Comparison of ENCODE assay signal across 8 mouse cellular contexts in the genomic region with DNA sequence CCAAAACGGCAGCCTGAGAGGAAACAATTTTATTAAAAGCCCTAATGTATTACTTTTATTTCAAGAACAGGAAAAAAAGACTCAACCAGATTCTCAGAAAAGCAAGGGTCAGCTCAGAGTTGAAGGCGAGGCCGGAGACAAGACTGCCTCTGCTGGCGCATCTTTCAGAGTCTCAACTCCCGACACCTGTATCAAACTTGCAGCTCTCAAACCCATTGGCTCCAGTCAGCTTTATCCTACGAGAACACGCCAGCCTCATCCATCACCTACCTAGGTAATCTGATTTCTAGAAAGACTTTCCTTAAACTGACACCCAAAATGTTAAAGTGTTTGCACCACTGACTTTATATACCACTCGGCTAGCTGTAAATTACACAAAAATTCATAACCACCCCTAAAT. TPM values are rescaled to one million over a fixed set of nuclear protein-coding genes. Genes with fewer than 3 reads are reported as not detected.
DNase-seq lines count a peak whose midpoint lies in the region; ATAC-seq and TF ChIP-seq lines count a peak whose summit lies in the region.

No protein-coding gene starts in this region.

- H3K36me3 ChIP-seq in heart, embryonic 10.5 days = no peaks in the 10 kb centered on the region
- no peaks in the 10 kb centered on the region for H3K36me3 ChIP-seq in E14TG2a.4 (ENCODE audit: insufficient read depth, low read length)
- no peaks in the 10 kb centered on the region for H3K36me3 ChIP-seq in heart, embryonic 16.5 days (ENCODE audit: control insufficient read depth, insufficient read depth)
- no peaks in the 10 kb centered on the region for H3K36me3 ChIP-seq in limb, embryonic 13.5 days
- H3K36me3 ChIP-seq in neural tube, embryonic 14.5 days (ENCODE audit: control insufficient read depth, insufficient read depth, low read length) = no peaks in the 10 kb centered on the region

- TF ChIP-seq CTCF in E14TG2a.4 (conservative IDR thresholded peaks at IDR 0.05; ENCODE audit: low read length) = no peak

- whole genome bisulfite sequencing in heart, embryonic 10.5 days = 12% methylated on average over 8 of the region's 8 CpGs
- WGBS in heart, embryonic 16.5 days = 10% methylated on average over 8 of the region's 8 CpGs
- WGBS in limb, embryonic 13.5 days = 9% methylated on average over 8 of the region's 8 CpGs
- WGBS in neural tube, embryonic 14.5 days = 9% methylated on average over 8 of the region's 8 CpGs

- H3K27ac ChIP-seq in heart, embryonic 10.5 days = peak overlapping the region; percentile 98
- H3K27ac ChIP-seq in heart, embryonic 16.5 days (ENCODE audit: low read length) = peak overlapping the region; percentile 89; the same call in 1 of the 2 replicates
- H3K27ac ChIP-seq in limb, embryonic 13.5 days = peak overlapping the region; percentile 93; the same call in 1 of the 2 replicates
- peak overlapping the region; percentile 96; the same call in 1 of the 2 replicates for H3K27ac ChIP-seq in neural tube, embryonic 14.5 days (ENCODE audit: low read depth, low read length)

- H3K27me3 ChIP-seq in heart, embryonic 10.5 days (ENCODE audit: insufficient read depth, poor library complexity, severe bottlenecking) = no peaks in the 10 kb centered on the region
- no peaks in the 10 kb centered on the region for H3K27me3 ChIP-seq in E14TG2a.4 (ENCODE audit: insufficient read depth, low read length)
- no peaks in the 10 kb centered on the region for H3K27me3 ChIP-seq in heart, embryonic 16.5 days (ENCODE audit: control insufficient read depth, insufficient read depth, low read length)
- no peaks in the 10 kb centered on the region for H3K27me3 ChIP-seq in limb, embryonic 13.5 days
- no peaks in the 10 kb centered on the region for H3K27me3 ChIP-seq in neural tube, embryonic 14.5 days (ENCODE audit: control insufficient read depth, insufficient read depth, low read length)

- peak overlapping the region; percentile 82 for H3K9ac ChIP-seq in heart, embryonic 16.5 days (ENCODE audit: low read length)
- H3K9ac ChIP-seq in limb, embryonic 13.5 days = peak overlapping the region; percentile 87; the same call in 1 of the 2 replicates
- peak overlapping the region; percentile 89 for H3K9ac ChIP-seq in neural tube, embryonic 14.5 days (replicated peaks; ENCODE audit: low read depth, low read length)

- no peaks in the 10 kb centered on the region for H3K9me3 ChIP-seq in heart, embryonic 10.5 days
- H3K9me3 ChIP-seq in E14TG2a.4 (ENCODE audit: low read length) = no peaks in the 10 kb centered on the region
- H3K9me3 ChIP-seq in heart, embryonic 16.5 days (replicated peaks; ENCODE audit: control insufficient read depth, low read length) = no peaks in the 10 kb centered on the region
- no peaks in the 10 kb centered on the region for H3K9me3 ChIP-seq in limb, embryonic 13.5 days
- H3K9me3 ChIP-seq in neural tube, embryonic 14.5 days (ENCODE audit: control insufficient read depth, low read length) = no peaks in the 10 kb centered on the region

- H3K4me3 ChIP-seq in heart, embryonic 10.5 days = peak overlapping the region; percentile 85
- H3K4me3 ChIP-seq in E14TG2a.4 (replicated peaks; ENCODE audit: low read length) = peak overlapping the region; percentile 93
- H3K4me3 ChIP-seq in heart, embryonic 16.5 days (ENCODE audit: low read length) = peak overlapping the region; percentile 96
- peak overlapping the region; percentile 63 for H3K4me3 ChIP-seq in limb, embryonic 13.5 days
- H3K4me3 ChIP-seq in neural tube, embryonic 14.5 days (ENCODE audit: low read depth, low read length) = peak overlapping the region; percentile 86

- no peak for ATAC-seq in heart, embryonic 16.5 days (replicated peaks; ENCODE audit: extremely low read depth, insufficient read depth, low FRiP score)
- no peak for ATAC-seq in limb, embryonic 13.5 days (ENCODE audit: low FRiP score, low read depth)
- no peak; the same call in 1 of the 2 replicates for ATAC-seq in neural tube, embryonic 14.5 days (ENCODE audit: low read depth)

- peak; percentile 75 for DNase-seq in heart, embryonic 10.5 days (ENCODE audit: low spot score)
- no peak for DNase-seq in heart, postnatal 4 days
- peak; percentile 63 to 67 for DNase-seq in cerebellum, postnatal 10 days
- no peak for DNase-seq in urinary bladder, adult 2 months (ENCODE audit: low spot score)

- peaks cover 6% of the 10 kb centered on the region; the same call in 1 of the 2 replicates for H3K4me1 ChIP-seq in heart, embryonic 10.5 days
- peaks cover 22% of the 10 kb centered on the region for H3K4me1 ChIP-seq in E14TG2a.4 (replicated peaks; ENCODE audit: low read depth, low read length)
- H3K4me1 ChIP-seq in heart, embryonic 16.5 days (ENCODE audit: control insufficient read depth, insufficient read depth, low read length) = peaks cover 8% of the 10 kb centered on the region; the same call in 1 of the 2 replicates
- peaks cover 10% of the 10 kb centered on the region for H3K4me1 ChIP-seq in limb, embryonic 13.5 days
- 0 out of 2 replicates have a peak, but pooled peaks cover 3% of the 10 kb centered on the region for H3K4me1 ChIP-seq in neural tube, embryonic 14.5 days (ENCODE audit: control insufficient read depth, insufficient read depth, low read length)

- peak overlapping the region; percentile 82 for H3K4me2 ChIP-seq in heart, embryonic 16.5 days (ENCODE audit: low read depth, low read length)
- H3K4me2 ChIP-seq in limb, embryonic 13.5 days (replicated peaks) = peak overlapping the region; percentile 67
- peak overlapping the region; percentile 73 for H3K4me2 ChIP-seq in neural tube, embryonic 14.5 days (ENCODE audit: low read depth, low read length)

RNA-seq across cellular contexts. Expression of gene Ncoa7, which starts 1.1 kb away (rescaled TPM):
- 7.1 and 7.3 TPM in 2 replicates for polyA plus RNA-seq in heart, embryonic 10.5 days (2016; fragmentation: Nextera tagmentation; extraction: Ambion mirVana)
- total RNA-seq in heart, postnatal 4 days (2021) = 1 to 10 TPM; 9.2 TPM
- polyA plus RNA-seq in heart, embryonic 16.5 days (2015; fragmentation: Nextera tagmentation; extraction: Ambion mirVana) = 5.9 and 7.7 TPM in 2 replicates
- 8.3 and 10.3 TPM in 2 replicates for polyA plus RNA-seq in limb, embryonic 13.5 days (2015; fragmentation: Nextera tagmentation; extraction: Ambion mirVana)
- polyA plus RNA-seq in neural tube, embryonic 14.5 days (2014; fragmentation: Nextera tagmentation; extraction: Ambion mirVana) = 23.7 and 25.8 TPM in 2 replicates
- polyA plus RNA-seq in urinary bladder, adult 2 months (2012; rRNA removed) = 17.8 and 19.1 TPM in 2 replicates

RNA-seq across cellular contexts. Expression of gene Hey2, which starts 40.6 kb away (rescaled TPM):
- polyA plus RNA-seq in heart, embryonic 10.5 days (2016; fragmentation: Nextera tagmentation; extraction: Ambion mirVana) = 21.6 and 31.0 TPM in 2 replicates
- 10 to 100 TPM; 22.0 to 26.9 TPM for total RNA-seq in heart, postnatal 4 days (2021)
- 49.0 and 50.1 TPM in 2 replicates for polyA plus RNA-seq in heart, embryonic 16.5 days (2015; fragmentation: Nextera tagmentation; extraction: Ambion mirVana)
- polyA plus RNA-seq in limb, embryonic 13.5 days (2015; fragmentation: Nextera tagmentation; extraction: Ambion mirVana) = 2.6 and 3.3 TPM in 2 replicates
- 6.5 and 9.9 TPM in 2 replicates for polyA plus RNA-seq in neural tube, embryonic 14.5 days (2014; fragmentation: Nextera tagmentation; extraction: Ambion mirVana)
- 2.4 TPM in 2 replicates for polyA plus RNA-seq in urinary bladder, adult 2 months (2012; rRNA removed)

Comparison
In these comparisons a context has a peak if more than half of its experiments do, and no peak if none do; other contexts are left out.
1. DNase-seq: peak in heart, embryonic 10.5 days (single experiment) and cerebellum, postnatal 10 days (2 of 2); none in heart, postnatal 4 days (single experiment) and urinary bladder, adult 2 months (single experiment).
2. Peak in every context shown above with its lines, with median percentiles within 50 percentile points of each other: H3K27ac ChIP-seq, H3K4me3 ChIP-seq, H3K4me2 ChIP-seq and H3K9ac ChIP-seq.